Mouse (Mus musculus): ENCODE data around the gene Tcf7l1.

The Tcf7l1 gene

DNA sequence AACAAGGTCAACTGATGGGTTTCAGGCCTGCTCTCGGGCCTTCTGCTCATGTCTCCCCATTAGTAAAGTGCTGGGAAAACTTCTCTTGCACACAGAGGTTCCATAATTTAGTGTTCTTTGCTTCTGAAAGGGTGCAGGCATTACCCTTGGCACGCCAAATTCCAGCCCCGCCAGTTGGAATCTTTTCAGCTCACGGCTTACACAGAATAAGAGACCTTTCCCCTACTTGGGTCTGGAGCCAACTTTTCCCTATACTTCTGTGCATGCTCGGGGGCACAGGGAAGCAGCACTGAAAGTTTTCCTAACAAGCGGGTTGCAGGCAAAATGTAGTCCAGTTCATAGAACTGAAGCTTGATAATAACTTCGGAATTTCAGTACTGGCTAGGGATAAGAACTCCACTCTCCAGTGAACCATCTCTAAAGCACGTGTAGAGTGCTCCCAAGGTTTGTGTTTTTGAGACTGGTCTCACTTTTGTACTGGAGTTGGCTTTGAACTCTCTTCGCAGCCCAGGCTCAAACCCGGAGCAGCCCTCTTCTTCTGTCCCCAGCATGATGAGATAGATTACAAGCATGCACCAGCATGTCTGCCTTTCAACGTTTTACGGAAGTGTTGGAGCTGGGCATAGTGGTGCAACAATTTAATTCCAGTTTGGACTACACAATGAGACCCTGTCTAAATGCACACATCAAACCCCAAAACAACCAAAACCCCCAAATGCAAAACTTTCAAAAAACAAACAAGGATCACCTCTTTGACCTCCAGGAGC lies 190.1 kb downstream of the Tcf7l1 start:
- no peak for DNase-seq (ENCODE audit: inconsistent age in 2 of 2, low spot score in 1 of 2)

DNA sequence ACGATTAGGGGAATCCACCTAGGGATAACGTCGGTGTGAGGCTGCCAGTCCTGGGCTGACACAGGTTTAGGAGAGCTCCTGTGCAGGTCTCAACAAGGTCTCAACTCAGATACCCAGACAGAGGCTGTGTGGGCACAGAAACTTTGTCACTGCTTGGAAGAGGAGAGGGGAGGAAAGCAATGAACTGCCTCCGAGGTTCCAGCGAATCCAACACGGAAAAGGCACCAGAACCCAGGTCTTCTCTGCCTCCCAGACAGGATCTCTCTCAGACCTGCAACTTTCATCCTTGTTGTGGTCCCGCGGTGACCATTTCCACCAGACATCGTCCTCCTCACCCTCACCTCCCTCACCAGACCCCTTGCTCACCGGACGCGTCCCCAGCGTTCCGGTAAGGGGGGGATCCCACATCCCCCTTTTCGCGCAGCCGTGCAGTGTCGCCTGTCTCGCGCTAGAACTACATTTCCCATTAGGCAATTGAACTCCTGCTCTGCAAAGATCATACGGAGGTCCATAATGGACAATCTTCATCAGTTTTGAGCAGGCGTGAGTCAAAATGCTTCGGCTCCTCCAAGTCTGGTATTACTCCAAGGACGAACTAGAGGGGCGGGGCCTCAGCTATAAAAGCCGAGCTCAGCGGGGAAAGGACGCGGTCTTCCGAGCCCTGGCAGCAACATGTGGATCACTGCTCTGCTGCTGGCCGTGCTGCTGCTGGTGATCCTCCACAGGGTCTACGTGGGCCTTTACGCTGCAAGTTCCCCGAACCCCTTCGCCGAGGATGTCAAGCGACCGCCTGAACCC lies 190.9 kb downstream of the Tcf7l1 start, which contains the start of the genes Elmod3 and Retsat:
TSS of gene Elmod3 (minus strand) at position 458 of the 798 bp plus-strand sequence.
TSS of gene Retsat (plus strand) at position 520 of the 798 bp plus-strand sequence.
- peak; percentile 97 to 99 for DNase-seq (ENCODE audit: inconsistent age in 2 of 2, low spot score in 1 of 2)

DNA sequence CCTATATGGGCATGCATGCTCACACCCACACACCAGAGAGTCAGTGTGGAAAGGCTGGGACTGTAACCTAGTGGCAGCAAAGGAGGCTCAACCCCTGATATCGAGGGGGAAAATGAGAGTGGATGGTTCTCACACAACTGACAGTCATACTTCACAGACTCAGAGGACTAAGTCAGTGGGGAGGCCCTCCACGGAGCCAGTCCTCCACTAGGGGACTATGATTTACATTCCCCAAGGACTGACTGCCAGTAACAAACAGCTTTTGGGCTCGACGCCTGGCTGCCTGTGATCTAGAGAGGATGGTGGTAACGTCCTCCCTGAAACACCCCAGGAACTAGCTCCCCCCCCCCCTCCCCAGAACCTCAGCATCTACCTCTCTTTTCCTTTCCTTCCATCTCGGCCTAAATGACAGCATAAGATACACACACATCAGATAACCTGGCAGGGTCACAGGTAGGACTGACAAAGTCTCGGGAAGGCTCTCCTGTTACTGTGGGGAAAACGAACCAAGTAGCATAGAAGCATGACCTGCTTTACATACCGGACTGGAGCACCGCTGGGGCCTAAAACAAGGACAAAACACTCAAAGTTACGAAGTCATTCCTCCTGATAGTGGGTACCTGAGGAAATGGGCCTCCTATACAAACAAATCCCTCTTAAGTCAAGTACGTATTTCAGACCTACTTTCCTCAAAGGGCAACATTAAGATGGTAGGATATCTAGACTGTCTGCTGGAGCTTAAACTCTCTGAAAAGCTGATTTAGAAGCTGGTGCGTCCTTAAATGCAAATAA lies 191.8 kb downstream of the Tcf7l1 start:
- peak in 1 of 2 experiments; percentile 69 for DNase-seq (ENCODE audit: inconsistent age in 2 of 2, low spot score in 1 of 2)

DNA sequence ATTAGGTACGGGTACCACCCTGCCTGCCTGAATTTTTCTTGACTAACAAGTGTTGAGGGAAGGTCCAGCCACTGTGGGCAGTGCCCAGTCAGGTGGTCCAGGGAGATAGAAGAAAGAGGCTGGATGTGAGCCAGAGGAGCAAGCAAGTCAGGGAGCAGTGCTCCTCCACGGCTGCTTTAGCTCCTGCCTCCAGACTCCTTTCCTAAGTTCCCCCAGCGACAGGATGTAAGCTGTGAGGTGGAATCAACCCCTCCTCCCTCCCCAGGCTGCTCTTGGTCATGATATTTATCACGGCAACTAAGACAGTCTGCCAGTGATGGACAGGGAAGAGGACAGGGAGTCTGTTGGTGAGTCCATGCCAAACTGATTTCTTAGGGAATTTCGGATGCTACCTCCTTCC lies 195.1 kb downstream of the Tcf7l1 start:
- DNase-seq (ENCODE audit: inconsistent age in 2 of 2, low spot score in 1 of 2) = no peak

DNA sequence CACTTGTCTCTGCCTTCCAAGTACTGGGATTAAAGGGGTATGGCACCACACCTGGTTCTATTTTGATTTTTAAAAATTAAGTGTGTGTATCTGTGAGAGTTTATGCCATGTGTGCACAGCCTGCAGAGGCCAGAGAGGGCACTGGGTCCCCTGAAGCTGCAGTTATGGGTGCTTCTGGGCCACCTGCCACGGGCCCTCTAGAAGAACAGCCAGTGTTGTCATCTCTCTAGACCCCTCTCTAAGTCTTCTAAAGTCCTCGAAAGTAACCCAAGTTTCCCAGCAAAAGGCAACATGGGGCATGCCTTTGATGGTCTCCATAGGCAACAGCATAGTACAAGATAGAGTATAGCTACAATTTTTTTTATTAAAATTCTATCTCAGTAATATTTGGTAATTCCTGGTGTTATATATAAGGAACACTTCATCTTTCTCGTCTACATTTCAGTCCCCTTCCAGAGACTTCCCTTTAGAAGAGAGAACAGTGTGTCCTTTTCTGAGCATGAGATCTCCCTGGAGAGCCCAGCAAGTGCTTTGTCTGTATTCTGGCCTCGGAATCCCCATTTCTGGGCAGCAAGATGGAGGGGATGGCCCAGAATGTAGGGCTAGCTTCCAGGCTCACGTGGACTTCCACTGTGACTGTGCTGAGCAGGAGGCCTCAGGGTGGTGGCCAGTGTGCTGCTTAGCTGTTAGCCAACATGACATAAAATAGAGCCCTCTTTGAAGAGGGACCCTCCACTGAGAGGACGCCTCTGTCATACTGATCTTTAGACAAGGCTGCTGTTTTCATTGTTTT lies 195.8 kb downstream of the Tcf7l1 start:
- DNase-seq (ENCODE audit: inconsistent age in 2 of 2, low spot score in 1 of 2) = no peak

DNA sequence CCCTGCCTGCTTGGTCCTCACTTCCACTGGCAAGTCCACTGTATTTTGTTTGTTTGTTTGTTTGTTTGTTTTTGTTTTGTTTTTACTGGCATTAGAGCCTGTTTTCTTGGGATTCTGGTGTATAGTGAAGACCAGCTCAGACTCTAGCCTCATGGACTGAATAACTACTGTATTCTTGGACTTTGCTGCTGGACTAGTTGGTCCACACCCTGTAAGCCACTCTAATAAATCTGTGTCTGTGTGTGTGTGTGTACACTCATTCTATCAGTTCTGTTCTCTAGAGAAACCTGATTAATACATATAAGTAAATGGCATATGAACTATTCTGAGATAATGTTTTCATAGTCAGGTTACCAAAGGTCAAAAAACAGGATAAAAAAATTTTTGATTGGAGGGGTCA lies 198.9 kb downstream of the Tcf7l1 start:
- DNase-seq (ENCODE audit: inconsistent age in 2 of 2, low spot score in 1 of 2) = no peak

DNA sequence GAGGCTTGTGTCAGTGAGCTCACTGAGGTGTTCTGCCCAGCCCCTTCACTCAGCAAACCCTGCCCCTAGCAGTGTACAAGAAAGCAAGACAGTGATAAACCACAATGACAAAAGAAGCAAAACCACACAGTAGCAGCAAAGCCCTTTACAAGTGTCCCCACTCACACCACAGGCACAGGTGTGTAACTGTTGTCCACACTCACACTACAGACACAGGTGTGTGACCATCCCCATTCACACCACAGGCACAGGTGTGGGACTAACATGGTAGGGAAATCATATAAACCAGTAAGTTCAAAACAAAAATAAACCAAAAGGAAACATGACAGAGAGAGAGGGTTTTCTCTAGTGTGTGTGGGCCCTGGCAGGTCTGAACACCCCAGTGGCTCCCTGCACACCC lies 200.7 kb downstream of the Tcf7l1 start:
- no peak for DNase-seq (ENCODE audit: inconsistent age in 2 of 2, low spot score in 1 of 2)

DNA sequence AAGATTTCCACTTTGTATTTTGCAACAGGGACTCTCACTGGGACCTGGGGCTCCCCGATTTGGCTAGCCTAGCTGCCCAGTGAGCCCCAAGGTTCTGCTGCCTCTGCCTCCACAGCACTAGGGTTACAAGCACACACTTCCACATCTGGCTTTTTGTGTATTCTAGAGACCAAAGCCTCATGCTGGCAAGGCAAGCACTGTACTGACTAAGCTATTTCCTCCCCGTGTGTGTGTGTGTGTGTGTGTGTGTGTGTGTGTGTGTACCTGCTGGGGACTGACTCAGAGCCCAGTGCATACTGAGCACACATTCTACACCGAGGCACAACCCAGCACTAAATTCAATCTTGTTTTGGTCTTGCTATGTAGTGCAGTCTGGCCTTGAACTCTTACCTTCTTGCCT lies 202.4 kb downstream of the Tcf7l1 start:
- peak; percentile 43 to 71 for DNase-seq (ENCODE audit: inconsistent age in 2 of 2, low spot score in 1 of 2)

DNA sequence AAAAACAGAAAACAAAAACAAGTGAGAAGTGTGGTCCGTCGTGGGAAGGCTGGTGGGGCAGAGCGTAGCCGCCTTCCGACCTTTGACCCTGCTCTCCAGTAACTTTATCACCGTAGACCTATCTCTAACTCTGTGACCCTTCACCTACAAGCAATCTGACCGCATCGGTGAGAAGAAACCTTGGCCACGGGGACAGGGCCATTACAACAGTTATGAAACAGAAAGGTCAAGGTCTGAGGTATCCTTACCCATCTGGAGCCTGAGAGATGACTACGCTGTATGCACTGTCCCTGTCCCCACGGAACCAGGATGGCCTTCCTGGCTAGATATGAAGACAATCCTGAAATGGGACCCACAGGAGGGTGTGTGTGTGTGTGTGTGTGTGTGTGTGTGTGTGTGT lies 204.9 kb downstream of the Tcf7l1 start:
- DNase-seq (ENCODE audit: inconsistent age in 2 of 2, low spot score in 1 of 2) = peak; percentile 53 to 78

DNA sequence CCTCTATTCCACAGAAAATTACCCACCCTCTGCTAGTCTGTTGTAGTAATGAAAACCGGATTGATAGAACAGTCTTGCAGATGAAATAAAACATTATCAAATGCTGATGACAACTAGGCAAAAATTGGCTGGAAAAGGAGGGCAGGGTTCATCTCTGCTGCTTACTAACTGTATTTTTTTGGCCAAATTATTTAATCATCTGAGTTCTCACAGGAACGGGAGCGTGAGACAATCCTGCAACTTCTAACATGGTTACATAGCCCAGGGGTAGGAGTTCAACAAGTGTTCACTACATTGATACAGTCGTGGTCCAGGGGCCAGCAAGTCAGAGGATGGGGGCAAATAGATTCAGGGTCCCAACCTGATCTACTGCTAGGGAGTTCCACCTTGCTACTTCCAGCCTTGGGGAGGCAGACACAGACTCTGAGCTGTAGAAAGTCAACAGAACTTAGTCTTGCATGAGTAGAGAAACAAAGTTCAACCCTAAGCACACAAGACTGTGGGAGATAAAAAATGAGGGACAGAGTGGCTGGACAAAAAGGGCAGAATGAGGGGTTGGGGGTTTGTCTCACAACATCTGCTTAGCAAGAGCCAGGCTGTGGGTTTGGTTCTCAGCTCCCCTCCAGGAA lies 205.7 kb downstream of the Tcf7l1 start:
- peak in 1 of 2 experiments; percentile 62 for DNase-seq (ENCODE audit: inconsistent age in 2 of 2, low spot score in 1 of 2)

DNA sequence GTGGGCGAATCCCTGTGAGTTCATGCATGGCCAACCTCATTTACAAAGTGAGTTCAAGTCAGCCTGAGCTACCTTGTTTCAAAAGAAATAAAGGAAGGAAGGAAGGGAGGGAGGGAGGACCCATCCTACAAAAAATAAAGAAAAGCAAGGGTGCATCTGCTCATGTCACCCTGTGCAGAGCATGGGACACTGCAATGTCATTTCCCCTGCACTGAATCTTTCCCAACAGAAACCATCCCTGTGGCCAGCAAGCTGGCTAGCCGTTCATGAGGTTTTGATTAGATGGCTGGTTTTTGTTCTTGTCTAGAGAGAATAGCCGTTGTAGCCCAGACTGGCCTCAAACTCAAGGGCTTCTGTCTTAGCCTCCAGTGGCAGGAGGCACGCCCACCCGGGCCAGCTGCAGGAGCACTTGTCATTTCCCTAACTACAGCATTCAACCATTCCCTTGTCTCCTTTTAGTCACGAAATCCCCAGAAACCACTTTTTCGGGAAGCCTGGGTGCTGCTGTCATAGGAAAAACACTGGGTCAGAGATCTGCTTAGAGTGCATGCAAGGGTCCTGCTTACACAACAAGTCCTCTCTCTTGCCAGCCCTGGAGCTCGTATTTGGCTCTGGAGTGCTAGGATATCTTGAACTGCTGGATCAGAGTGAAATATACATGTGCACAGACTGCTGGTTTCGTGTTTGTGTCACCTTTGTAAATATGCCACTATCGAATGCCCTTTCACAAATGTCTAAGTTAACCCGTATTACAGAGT lies 207.2 kb downstream of the Tcf7l1 start:
- peak in 1 of 2 experiments; percentile 48 for DNase-seq (ENCODE audit: inconsistent age in 2 of 2, low spot score in 1 of 2)

Measured in adrenal gland, adult (tissue).